Mouse (Mus musculus) small intestine, adult 2 months (tissue): Measurements from ENCODE around the gene Slc41a3.

Experiments
- CTCF ChIP-seq: fragments of 200-500 bp; IDR thresholded peaks from 2 replicates; pipeline ENCODE4 v1.5.1; 2012; ENCODE audit warnings: low read depth, mild to moderate bottlenecking, control low read depth, inconsistent platforms, low read length, moderate library complexity, mixed read lengths; ENCODE audit not compliant: insufficient replicate concordance, insufficient read length; ENCODE audit errors: extremely low read depth
- POLR2A ChIP-seq: fragments of 200-500 bp; IDR thresholded peaks from 2 replicates; pipeline ENCODE4 v1.6.1; 2012; ENCODE audit warnings: low read depth, mild to moderate bottlenecking, control low read depth, inconsistent platforms, low read length, moderate library complexity

DNA sequence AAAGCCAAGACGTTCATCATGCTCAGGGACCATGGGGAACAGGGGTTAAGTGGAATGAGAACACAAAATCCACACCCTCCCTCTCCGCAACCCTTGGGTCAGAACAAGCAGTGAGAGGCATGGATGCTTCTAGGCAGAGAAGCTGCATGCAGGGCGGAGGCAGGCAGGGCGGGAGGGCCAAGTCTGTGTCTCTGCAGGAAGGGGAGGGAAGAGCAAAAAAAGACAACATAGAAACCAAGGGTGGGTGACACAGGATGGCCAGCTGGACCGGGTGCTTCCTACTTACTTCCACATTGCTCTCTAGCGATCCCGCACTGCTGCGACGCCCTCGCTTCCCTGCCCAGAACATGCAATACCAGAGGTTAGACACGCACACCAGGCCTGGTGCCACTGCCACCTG is 59.2 kb downstream of the Slc41a3 start:
- no peak for TF ChIP-seq CTCF
- no peak for TF ChIP-seq POLR2A
